Mouse (Mus musculus) spleen, adult 12 weeks (tissue): ENCODE measurements around the gene Lce1i.
"Not testable (repeated sequence)": the region's sequence is repeated elsewhere in the genome, so short reads cannot be mapped to it uniquely, and the experiment has no call there.

Experiments used
- DNase-seq: peaks from one replicate; pipeline ENCODE4 v3.0.0; 2022; ENCODE audit warnings: low spot score

The Lce1i gene

DNA sequence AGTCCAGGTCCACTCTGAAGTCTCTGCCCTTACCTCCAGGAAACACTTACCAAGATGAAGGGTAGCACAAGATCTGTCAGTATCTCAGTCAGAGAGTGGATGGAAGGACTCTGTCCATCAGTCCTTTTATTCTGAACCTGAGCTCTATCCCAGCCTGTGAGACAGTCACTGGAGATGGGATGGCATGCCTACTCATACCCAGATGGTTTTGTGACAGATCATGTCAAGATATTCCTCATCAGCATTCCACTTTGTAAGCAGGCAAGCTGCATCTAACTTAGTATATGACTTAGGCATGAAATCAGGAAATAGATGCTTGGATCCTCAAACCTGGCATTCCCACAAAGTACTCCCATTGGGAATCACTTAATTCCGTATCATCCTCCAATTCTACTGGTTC lies at the start of gene Lce1i:
Gene Lce1i (minus strand): TSS at position 101 of the 400 bp plus-strand sequence.
- no peak for DNase-seq

DNA sequence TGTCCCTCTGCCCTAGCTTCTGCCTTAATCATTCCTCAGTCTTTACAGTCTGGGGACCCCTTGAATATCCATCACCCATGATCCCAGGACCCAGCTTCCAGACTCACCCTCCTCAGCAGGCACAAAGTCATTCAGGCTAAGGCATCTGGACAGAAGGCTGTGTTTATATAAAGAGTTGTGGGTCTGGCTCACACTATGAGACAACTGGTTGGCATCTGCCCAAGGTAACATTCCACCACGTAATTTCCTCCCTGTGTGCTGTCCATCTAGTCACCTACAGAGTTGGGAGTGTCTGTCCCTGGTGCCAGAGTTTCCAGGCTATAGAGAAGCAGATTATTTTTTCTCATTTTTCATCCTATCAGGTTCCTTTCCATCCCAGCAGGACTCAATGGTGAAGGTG lies 48.4 kb upstream of the Lce1i start, which contains the start of gene Kprp:
Gene Kprp (minus strand): TSS at position 140 of the 400 bp plus-strand sequence.
- no peak for DNase-seq

DNA sequence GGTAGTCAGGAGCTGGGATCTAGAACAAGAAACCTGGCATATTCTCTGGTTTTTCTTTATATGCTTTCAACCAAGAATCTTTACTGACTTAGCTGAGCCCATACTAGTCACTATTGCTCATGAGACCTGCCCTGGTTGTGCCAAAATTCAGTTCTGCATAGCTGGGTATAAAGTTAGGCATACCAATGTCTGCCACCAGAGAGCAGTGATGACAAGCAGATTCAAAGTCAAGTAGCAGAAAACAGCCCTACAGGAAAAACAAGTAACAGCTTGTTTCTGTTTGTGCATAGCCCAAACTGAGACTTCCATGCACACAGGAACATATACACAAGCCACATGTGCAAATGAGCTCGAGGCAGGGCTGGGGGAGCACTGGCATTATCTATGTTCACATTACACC lies 47.1 kb upstream of the Lce1i start:
- no peak for DNase-seq

DNA sequence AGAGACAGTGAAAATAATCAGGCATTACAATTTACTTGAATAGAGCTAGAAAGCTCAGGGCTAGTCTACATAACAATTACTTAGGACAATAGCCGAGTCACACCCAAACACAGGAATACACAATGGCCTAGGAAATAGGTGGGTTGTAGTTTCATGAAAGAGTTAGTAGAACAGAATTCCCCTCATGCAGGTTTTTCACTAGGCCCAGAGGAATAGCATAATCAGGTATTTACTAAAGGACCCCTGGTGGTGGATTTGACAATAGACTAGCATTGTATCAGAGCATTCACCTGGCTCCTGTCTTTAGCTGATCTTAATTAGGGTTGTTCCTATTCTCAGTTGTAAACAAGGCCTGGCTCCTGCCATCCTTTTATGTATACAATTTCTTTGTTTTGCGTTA lies 37.3 kb upstream of the Lce1i start:
- DNase-seq, result not testable (repeated sequence)

DNA sequence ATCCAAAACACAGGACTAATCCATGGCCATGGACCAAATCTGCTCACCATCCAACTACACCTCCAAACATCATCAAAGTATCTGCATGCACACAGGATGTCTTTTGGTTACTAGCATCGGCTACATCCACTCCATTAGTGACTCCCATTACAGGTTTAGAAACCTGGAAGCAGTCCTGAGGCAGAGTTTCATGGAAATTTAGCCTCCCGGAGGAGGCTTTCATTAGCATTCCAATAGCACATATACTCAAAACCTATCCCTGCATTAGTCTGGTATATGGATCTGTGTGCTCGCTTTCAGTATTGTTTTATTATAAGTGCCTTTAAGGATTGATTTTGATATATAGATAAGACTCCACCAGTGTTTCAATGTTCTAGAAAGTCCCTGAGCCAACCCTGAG lies 36.9 kb upstream of the Lce1i start:
- no peak for DNase-seq

DNA sequence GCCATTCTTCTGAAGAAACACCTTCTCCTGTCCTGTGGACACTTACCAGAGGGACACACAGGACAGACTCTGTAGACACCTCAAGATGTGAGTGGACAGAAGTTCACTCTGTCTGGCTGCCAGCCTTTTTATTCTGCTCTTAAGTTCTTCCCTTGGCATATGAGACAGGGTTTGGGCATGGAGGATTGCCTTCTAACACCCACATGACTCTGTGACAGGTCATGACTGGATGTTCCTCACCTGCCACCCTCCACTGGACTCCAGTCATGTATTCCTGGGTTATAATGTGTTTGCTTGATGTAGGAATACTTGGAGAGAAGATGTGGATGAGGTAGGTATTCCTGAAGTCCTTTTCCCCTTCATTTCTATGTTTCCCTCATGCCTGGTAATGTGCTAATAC lies 29.1 kb upstream of the Lce1i start, which contains the start of gene Lce1k:
Gene Lce1k (minus strand): TSS at position 101 of the 400 bp plus-strand sequence.
- DNase-seq, result no peak

DNA sequence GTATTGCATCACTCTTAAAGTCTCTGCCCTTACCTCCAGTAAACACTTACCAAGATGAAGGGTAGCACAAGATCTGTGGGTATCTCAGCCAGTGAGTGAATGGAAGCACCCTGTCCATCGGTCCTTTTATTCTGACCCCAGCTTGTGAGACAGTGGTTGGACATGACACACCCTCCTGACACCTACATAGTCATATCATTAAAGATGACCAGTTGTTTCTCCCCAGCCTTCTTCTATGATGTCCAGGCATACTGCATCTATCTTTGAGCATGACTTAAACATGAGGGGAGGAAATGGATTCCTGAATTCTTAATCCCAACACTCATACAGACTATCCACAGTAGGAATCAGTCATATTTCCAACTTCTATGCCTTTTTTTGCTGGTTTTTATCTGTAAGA lies 11.7 kb upstream of the Lce1i start, which contains the start of gene Lce1j:
Gene Lce1j (minus strand): TSS at position 101 of the 400 bp plus-strand sequence.
- no peak for DNase-seq

DNA sequence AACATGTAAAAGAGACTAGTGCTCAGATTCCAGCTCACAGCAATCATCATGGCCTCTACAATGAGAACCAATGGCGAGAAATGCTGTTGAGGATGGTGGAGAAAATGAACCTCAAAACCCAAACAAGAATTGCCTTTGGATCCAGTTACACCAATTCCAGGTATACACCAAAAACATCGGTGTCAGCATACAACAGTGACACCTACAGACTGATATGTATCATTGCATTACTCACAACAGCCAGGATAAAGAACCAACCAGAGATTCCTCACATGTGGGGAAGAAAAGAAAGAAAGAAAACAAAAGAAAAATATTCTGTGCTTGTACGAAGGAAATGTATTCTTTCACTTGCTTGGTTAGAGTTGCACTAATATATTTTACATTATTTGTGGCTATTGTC lies 7.1 kb downstream of the Lce1i start:
- no peak for DNase-seq

DNA sequence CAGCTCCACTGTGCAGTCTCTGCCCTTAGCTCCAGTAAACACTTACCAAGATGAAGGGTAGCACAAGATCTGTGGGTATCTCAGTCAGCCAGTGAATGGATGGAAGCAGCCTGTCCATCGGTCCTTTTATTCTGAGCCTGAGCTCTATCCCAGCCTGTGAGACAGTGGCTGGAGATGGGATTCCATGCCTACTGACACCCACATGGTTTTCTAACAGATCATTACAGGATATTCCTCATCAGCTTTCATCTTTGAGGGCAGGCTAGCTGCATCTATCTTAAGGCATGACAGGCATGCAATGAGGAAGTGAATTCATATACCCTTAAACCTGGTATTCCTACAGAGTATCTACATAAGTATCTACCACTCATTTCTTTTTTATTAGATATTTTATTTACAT lies 13.7 kb downstream of the Lce1i start, which contains the start of gene Lce1h:
Gene Lce1h (minus strand): TSS at position 101 of the 400 bp plus-strand sequence.
- no peak for DNase-seq

DNA sequence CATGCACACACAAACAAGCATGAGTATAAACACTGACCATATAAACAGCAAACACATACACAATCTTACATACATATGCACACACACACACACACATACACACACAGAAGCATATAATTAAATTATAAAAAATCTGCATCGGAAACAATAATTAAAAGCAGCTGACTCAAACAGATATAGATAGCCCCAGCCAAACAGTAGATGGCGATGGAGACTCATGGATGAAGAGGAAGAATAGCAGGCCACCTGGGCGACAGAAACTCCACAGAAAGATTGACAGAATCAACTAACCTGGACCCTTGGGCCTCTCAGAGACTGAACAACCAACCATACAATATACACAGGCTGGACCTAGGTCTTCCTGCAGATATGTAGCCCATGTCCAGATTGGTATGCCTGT lies 25.5 kb downstream of the Lce1i start:
- no peak for DNase-seq

DNA sequence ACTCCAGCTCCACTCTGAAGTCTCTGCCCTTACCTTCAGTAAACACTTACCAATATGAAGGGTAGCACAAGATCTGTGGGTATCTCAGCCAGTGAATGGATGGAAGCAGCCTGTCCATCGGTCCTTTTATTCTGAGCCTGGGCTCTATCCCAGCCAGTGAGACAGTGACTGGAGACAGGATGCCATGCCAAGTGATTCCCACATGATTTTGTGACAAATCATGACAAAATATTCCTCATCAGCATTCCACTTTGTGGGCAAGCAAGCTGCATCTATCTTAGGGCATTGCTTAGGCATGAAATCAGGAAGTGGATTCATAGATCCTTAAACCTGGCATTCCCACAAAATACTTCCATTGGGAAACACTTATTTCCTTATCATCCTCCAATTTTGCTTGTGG lies 26.5 kb downstream of the Lce1i start, which contains the start of gene Lce1g:
Gene Lce1g (minus strand): TSS at position 101 of the 400 bp plus-strand sequence.
- DNase-seq, result no peak

DNA sequence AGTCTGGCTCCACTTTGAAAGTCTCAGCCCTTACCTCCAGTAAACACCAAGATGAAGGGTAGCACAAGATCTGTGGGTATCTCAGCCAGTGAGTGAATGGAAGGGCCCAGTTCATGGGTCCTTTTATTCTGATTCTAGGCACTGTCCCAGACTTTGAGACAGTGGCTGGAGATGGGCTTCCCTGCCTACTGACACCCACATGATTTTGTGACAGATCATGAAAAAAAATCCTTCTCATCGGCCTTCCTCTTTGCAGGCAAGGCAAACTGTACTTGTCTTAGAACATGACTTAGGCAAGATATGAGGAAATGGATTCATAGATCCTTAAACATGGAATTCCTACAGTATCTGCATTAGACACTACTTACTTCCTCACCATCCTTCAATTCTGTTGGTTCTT lies 39.7 kb downstream of the Lce1i start, which contains the start of gene Gm38119:
Gene Gm38119 (minus strand): TSS at position 101 of the 400 bp plus-strand sequence.
- DNase-seq, result no peak
